Mouse (Mus musculus) embryonic fibroblast, embryonic 13.5 days (primary cell): ENCODE data around the gene Ssbp2.

Experiments used
- CTCF ChIP-seq: IDR thresholded peaks from 2 replicates; pipeline ENCODE4 v1.5.1; 2011; ENCODE audit warnings: mild to moderate bottlenecking, control low read depth, low read length, moderate library complexity, borderline replicate concordance; ENCODE audit not compliant: insufficient read depth
- POLR2A ChIP-seq: IDR thresholded peaks from 2 replicates; pipeline ENCODE4 v1.6.1; 2011; ENCODE audit warnings: low read depth, mild to moderate bottlenecking, control low read depth, low read length, moderate library complexity

- TF ChIP-seq POLR2A (no peak), CTCF (no peak)
These were observed 213.2 kb downstream of the Ssbp2 start for GRCm38 (mm10) chr13:91673241-91673640.
